Mouse (Mus musculus): ENCODE data around the gene Ankrd55. TPM values are rescaled to one million over a fixed set of nuclear protein-coding genes. Genes with fewer than 3 reads are reported as not detected.
"Not testable (repeated sequence)": the region's sequence is repeated elsewhere in the genome, so short reads cannot be mapped to it uniquely, and the experiment has no call there.

The Ankrd55 gene
- polyA plus RNA-seq, 1 experiment from 2014 or later, result 1.1 TPM

DNA sequence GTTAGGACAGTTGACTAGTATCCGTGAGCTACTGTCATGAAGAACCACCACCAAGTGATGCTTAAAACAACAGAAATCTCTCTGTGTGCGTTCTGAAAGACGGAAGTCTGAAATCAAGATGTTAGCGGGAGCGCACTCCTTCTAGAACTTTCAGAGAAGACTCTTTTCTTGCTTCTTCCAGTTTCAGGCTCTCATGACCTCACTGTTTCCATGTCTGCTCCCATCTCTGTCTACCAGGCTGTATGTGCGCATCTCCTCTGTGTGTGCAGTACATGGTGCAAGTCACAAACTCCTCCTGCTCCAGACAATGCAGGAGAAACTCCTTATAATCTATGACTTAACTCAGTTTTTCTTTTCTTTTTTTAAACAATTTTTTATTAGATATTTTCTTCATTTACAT, 4.8 kb downstream of the Ankrd55 start:
- no peak overlapping the region for H3K4me2 ChIP-seq (replicated peaks)
- no peaks in the 10 kb centered on the region for H3K27me3 ChIP-seq
- no peak overlapping the region for H3K9ac ChIP-seq
- peaks cover 7% of the 10 kb centered on the region for H3K4me1 ChIP-seq
- H3K9me3 ChIP-seq (replicated peaks), result no peaks in the 10 kb centered on the region
- no peak for ATAC-seq (ENCODE audit: insufficient number of reproducible peaks, low FRiP score, low TSS enrichment, low read depth)
- no peaks in the 10 kb centered on the region for H3K36me3 ChIP-seq
- H3K27ac ChIP-seq (replicated peaks), result no peak overlapping the region
- no peak overlapping the region for H3K4me3 ChIP-seq (replicated peaks)
- WGBS, result 93% methylated on average over 6 of the region's 6 CpGs

DNA sequence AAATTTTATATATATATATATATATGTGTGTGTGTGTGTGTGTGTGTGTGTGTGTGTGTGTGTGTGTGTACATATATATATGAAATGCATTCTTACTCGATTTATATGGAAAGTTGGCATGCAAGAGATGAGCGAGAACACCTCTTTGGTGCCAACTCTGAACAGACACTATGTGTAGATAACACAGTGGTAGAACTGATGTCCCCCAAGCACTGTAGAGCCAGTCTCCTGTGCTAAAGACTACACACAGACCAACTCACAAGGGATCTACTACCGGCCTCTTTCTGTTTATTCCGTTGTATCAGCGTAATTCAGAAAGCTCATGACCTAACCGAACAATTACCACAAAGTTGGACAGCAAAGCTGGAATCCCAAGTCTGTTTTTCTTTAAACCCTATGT, 6.2 kb downstream of the Ankrd55 start:
- Histone ChIP-seq H3K4me2 (replicated peaks) (no peak overlapping the region), H3K9ac (no peak overlapping the region), H3K9me3 (replicated peaks) (no peaks in the 10 kb centered on the region), H3K27ac (replicated peaks) (no peak overlapping the region), H3K4me3 (replicated peaks) (no peak overlapping the region), H3K27me3 (no peaks in the 10 kb centered on the region), H3K36me3 (no peaks in the 10 kb centered on the region), H3K4me1 (no peaks in the 10 kb centered on the region)
- ATAC-seq (ENCODE audit: insufficient number of reproducible peaks, low FRiP score, low TSS enrichment, low read depth), result no peak
- WGBS, result 87% methylated on average over 6 of the region's 6 CpGs

GRCm38 (mm10) chr13:112297781-112298180, 9.5 kb downstream of the Ankrd55 start:
- Histone ChIP-seq H3K27ac (replicated peaks) (no peak overlapping the region), H3K9me3 (replicated peaks) (no peaks in the 10 kb centered on the region), H3K9ac (no peak overlapping the region), H3K27me3 (no peaks in the 10 kb centered on the region), H3K4me2 (replicated peaks) (no peak overlapping the region), H3K36me3 (no peaks in the 10 kb centered on the region), H3K4me3 (replicated peaks) (no peak overlapping the region), H3K4me1 (no peaks in the 10 kb centered on the region)
- no peak for ATAC-seq (ENCODE audit: insufficient number of reproducible peaks, low FRiP score, low TSS enrichment, low read depth)
- WGBS, result 83% methylated on average over 6 of the region's 6 CpGs

DNA sequence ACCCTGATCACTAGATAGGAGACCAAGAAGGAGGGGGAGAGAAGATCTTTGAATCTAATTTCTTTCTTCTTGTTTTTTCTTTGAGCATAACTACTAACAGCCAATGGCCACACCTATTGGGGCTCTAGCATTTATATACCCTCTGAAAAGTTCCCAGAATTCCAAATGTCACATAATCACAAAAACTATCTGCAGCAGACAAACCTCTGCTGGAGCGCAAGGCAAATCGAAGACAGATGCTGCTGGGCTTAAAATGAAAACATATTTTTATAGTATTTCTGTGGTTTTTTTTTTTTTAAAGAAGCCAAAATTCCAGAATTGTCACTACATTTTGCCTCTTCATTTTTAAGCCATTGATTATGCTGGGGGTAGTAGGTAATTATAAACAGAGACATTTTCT, 15.2 kb downstream of the Ankrd55 start:
- Histone ChIP-seq H3K4me3 (replicated peaks) (no peak overlapping the region), H3K4me1 (no peaks in the 10 kb centered on the region), H3K9me3 (replicated peaks) (no peaks in the 10 kb centered on the region), H3K9ac (no peak overlapping the region), H3K36me3 (no peaks in the 10 kb centered on the region), H3K4me2 (replicated peaks) (no peak overlapping the region), H3K27me3 (no peaks in the 10 kb centered on the region), H3K27ac (replicated peaks) (peak overlapping the region; percentile 68)
- no peak for ATAC-seq (ENCODE audit: insufficient number of reproducible peaks, low FRiP score, low TSS enrichment, low read depth)
- 43% methylated on average over 2 of the region's 2 CpGs for WGBS

GRCm38 (mm10) chr13:112308672-112309071, 20.4 kb downstream of the Ankrd55 start:
- H3K36me3 ChIP-seq, result no peaks in the 10 kb centered on the region
- H3K27ac ChIP-seq (replicated peaks), result no peak overlapping the region

GRCm38 (mm10) chr13:112311611-112312010, 23.4 kb downstream of the Ankrd55 start:
- H3K36me3 ChIP-seq; ATAC-seq (ENCODE audit: insufficient number of reproducible peaks, low FRiP score, low TSS enrichment, low read depth); H3K9ac ChIP-seq; H3K27me3 ChIP-seq; H3K4me1 ChIP-seq; H3K4me2 ChIP-seq (replicated peaks); H3K27ac ChIP-seq (replicated peaks); H3K9me3 ChIP-seq (replicated peaks); H3K4me3 ChIP-seq (replicated peaks): not testable (repeated sequence)
- WGBS, result 49% methylated on average over 3 of the region's 3 CpGs

More at GRCm38 (mm10) chr13:112308672-112309071, 20.4 kb downstream of the Ankrd55 start:
- WGBS, result 12% methylated on average over 1 of the region's 1 CpGs
- no peak for ATAC-seq (ENCODE audit: insufficient number of reproducible peaks, low FRiP score, low TSS enrichment, low read depth)
- no peak overlapping the region for H3K9ac ChIP-seq
- no peaks in the 10 kb centered on the region for H3K27me3 ChIP-seq
- no peak overlapping the region for H3K4me2 ChIP-seq (replicated peaks)
- H3K9me3 ChIP-seq (replicated peaks), result no peaks in the 10 kb centered on the region
- no peak overlapping the region for H3K4me3 ChIP-seq (replicated peaks)
- H3K4me1 ChIP-seq, result peaks cover 4% of the 10 kb centered on the region; the same call in 1 of the 2 replicates

- Histone ChIP-seq H3K4me2 (replicated peaks) (no peak overlapping the region), H3K36me3 (no peaks in the 10 kb centered on the region), H3K4me3 (replicated peaks) (no peak overlapping the region), H3K4me1 (peaks cover 7% of the 10 kb centered on the region; the same call in 1 of the 2 replicates), H3K9ac (no peak overlapping the region), H3K9me3 (replicated peaks) (no peaks in the 10 kb centered on the region), H3K27me3 (no peaks in the 10 kb centered on the region), H3K27ac (replicated peaks) (no peak overlapping the region)
- WGBS, result 30% methylated on average over 3 of the region's 3 CpGs
- no peak for ATAC-seq (ENCODE audit: insufficient number of reproducible peaks, low FRiP score, low TSS enrichment, low read depth)
Observed at GRCm38 (mm10) chr13:112315442-112315841, 27.2 kb downstream of the Ankrd55 start.

GRCm38 (mm10) chr13:112316622-112317482, 28.6 kb downstream of the Ankrd55 start:
- 63% methylated on average over 11 of the region's 11 CpGs for WGBS
- 0 out of 2 replicates have a peak, but pooled peaks cover 3% of the 10 kb centered on the region for H3K4me1 ChIP-seq
- no peak for ATAC-seq (ENCODE audit: insufficient number of reproducible peaks, low FRiP score, low TSS enrichment, low read depth)

GRCm38 (mm10) chr13:112318124-112318523, 29.9 kb downstream of the Ankrd55 start:
- Histone ChIP-seq H3K4me3 (replicated peaks) (no peak overlapping the region), H3K27me3 (no peaks in the 10 kb centered on the region), H3K9ac (no peak overlapping the region), H3K27ac (replicated peaks) (no peak overlapping the region), H3K4me1 (0 out of 2 replicates have a peak, but pooled peaks cover 3% of the 10 kb centered on the region), H3K36me3 (no peaks in the 10 kb centered on the region), H3K4me2 (replicated peaks) (no peak overlapping the region), H3K9me3 (replicated peaks) (no peaks in the 10 kb centered on the region)
- no peak for ATAC-seq (ENCODE audit: insufficient number of reproducible peaks, low FRiP score, low TSS enrichment, low read depth)
- 79% methylated on average over 8 of the region's 8 CpGs for WGBS

More at GRCm38 (mm10) chr13:112316622-112317482, 28.6 kb downstream of the Ankrd55 start:
- Histone ChIP-seq H3K27ac (replicated peaks) (no peak overlapping the region), H3K9ac (no peak overlapping the region), H3K4me2 (replicated peaks) (no peak overlapping the region), H3K27me3 (no peaks in the 10 kb centered on the region), H3K4me3 (replicated peaks) (no peak overlapping the region), H3K36me3 (no peaks in the 10 kb centered on the region), H3K9me3 (replicated peaks) (no peaks in the 10 kb centered on the region)

GRCm38 (mm10) chr13:112323591-112324266, 35.5 kb downstream of the Ankrd55 start:
- Histone ChIP-seq H3K4me3 (replicated peaks) (no peak overlapping the region), H3K27ac (replicated peaks) (no peak overlapping the region), H3K4me1 (peaks cover 8% of the 10 kb centered on the region; the same call in 1 of the 2 replicates), H3K27me3 (no peaks in the 10 kb centered on the region), H3K9ac (no peak overlapping the region), H3K4me2 (replicated peaks) (no peak overlapping the region), H3K9me3 (replicated peaks) (no peaks in the 10 kb centered on the region), H3K36me3 (no peaks in the 10 kb centered on the region)
- WGBS, result 55% methylated on average over 12 of the region's 12 CpGs
- no peak for ATAC-seq (ENCODE audit: insufficient number of reproducible peaks, low FRiP score, low TSS enrichment, low read depth)

- H3K36me3 ChIP-seq, result no peaks in the 10 kb centered on the region
- no peaks in the 10 kb centered on the region for H3K9me3 ChIP-seq (replicated peaks)
- 78% methylated on average over 2 of the region's 2 CpGs for WGBS
- H3K27me3 ChIP-seq, result no peaks in the 10 kb centered on the region
- H3K4me1 ChIP-seq, result peaks cover 8% of the 10 kb centered on the region; the same call in 1 of the 2 replicates
- no peak overlapping the region for H3K9ac ChIP-seq
- no peak overlapping the region for H3K4me3 ChIP-seq (replicated peaks)
- H3K27ac ChIP-seq (replicated peaks), result no peak overlapping the region
- no peak for ATAC-seq (ENCODE audit: insufficient number of reproducible peaks, low FRiP score, low TSS enrichment, low read depth)
- H3K4me2 ChIP-seq (replicated peaks), result no peak overlapping the region
Observed at GRCm38 (mm10) chr13:112325126-112325525, 36.9 kb downstream of the Ankrd55 start.

Data from embryonic facial prominence, embryonic 15.5 days (tissue).